9 mouse cellular contexts compared by ENCODE assay signal in genomic region chr4:40839251-40839650, GRCm38 (mm10). TPM values are rescaled to one million over a fixed set of nuclear protein-coding genes. Genes with fewer than 3 reads are reported as not detected.
DNase-seq lines count a peak whose midpoint lies in the region; ATAC-seq and TF ChIP-seq lines count a peak whose summit lies in the region.
"Had no signal": no experiment of that assay in that cellular context is flagged by ENCODE, and none has a peak within 500 bp of the region (broad histone marks: within the 10 kb centered on the region; RNA-seq: fewer than 3 reads in every experiment).

No protein-coding gene starts in this region.

- H3K36me3 ChIP-seq in hindbrain, postnatal 0 days (ENCODE audit: insufficient read depth, low read length) = no peaks in the 10 kb centered on the region
- H3K36me3 ChIP-seq in neural tube, embryonic 15.5 days = no peaks in the 10 kb centered on the region

- no peak overlapping the region for H3K4me2 ChIP-seq in hindbrain, postnatal 0 days (ENCODE audit: low read depth, low read length)
- no peak overlapping the region for H3K4me2 ChIP-seq in neural tube, embryonic 15.5 days

- TF ChIP-seq CTCF in layer of hippocampus, adult 2 months (conservative IDR thresholded peaks at IDR 0.05) = no peak
- no peak for TF ChIP-seq CTCF in hindbrain, postnatal 0 days (IDR thresholded peaks at IDR 0.05; ENCODE audit: low read depth)

- ATAC-seq in inflammation-experienced regulatory T-cells, adult 6 months = peak; percentile 64
- ATAC-seq in hindbrain, postnatal 0 days = no peak
- no peak for ATAC-seq in neural tube, embryonic 15.5 days (ENCODE audit: low FRiP score)

- 92% methylated on average over 12 of the region's 12 CpGs for WGBS in hindbrain, postnatal 0 days
- WGBS in neural tube, embryonic 15.5 days = 88% methylated on average over 12 of the region's 12 CpGs

- no peak for DNase-seq in layer of hippocampus, adult 2 months (ENCODE audit: low spot score in 2 of 2)
- no peak for DNase-seq in layer of hippocampus, postnatal 25 days (ENCODE audit: extremely low spot score in 1 of 2, low spot score in 1 of 2)
- DNase-seq in ES-CJ7 (ENCODE audit: low read depth, low spot score) = peak; percentile 74
- peak; percentile 53 to 72 for DNase-seq in thymus, adult 18-20 months
- DNase-seq in hindbrain, postnatal 0 days (ENCODE audit: low spot score) = no peak
- DNase-seq in adrenal gland, postnatal 4 days (ENCODE audit: low spot score in 2 of 2) = no peak
- DNase-seq: cerebellum, postnatal 36 days had no signal

- H3K27ac ChIP-seq in layer of hippocampus, adult 2 months = 0 out of 2 replicates have a peak overlapping the region, but pooled peaks have one; percentile 10
- H3K27ac ChIP-seq in hindbrain, postnatal 0 days = no peak overlapping the region
- H3K27ac ChIP-seq in neural tube, embryonic 15.5 days (replicated peaks) = no peak overlapping the region

- H3K4me1 ChIP-seq in hindbrain, postnatal 0 days (ENCODE audit: insufficient read depth, low read length) = peaks cover 4% of the 10 kb centered on the region
- peaks cover 20% of the 10 kb centered on the region for H3K4me1 ChIP-seq in neural tube, embryonic 15.5 days

- H3K4me3 ChIP-seq in layer of hippocampus, adult 2 months = no peak overlapping the region
- H3K4me3 ChIP-seq in hindbrain, postnatal 0 days (ENCODE audit: low read length) = no peak overlapping the region
- H3K4me3 ChIP-seq in neural tube, embryonic 15.5 days (replicated peaks) = no peak overlapping the region

- H3K27me3 ChIP-seq in hindbrain, postnatal 0 days (ENCODE audit: insufficient read depth, low read length) = no peaks in the 10 kb centered on the region
- H3K27me3 ChIP-seq in neural tube, embryonic 15.5 days (replicated peaks) = no peaks in the 10 kb centered on the region

- no peaks in the 10 kb centered on the region for H3K9me3 ChIP-seq in hindbrain, postnatal 0 days (ENCODE audit: low read length)
- H3K9me3 ChIP-seq in neural tube, embryonic 15.5 days (replicated peaks) = no peaks in the 10 kb centered on the region

- H3K9ac ChIP-seq in hindbrain, postnatal 0 days (replicated peaks; ENCODE audit: low read length) = no peak overlapping the region
- H3K9ac ChIP-seq in neural tube, embryonic 15.5 days (replicated peaks) = no peak overlapping the region

RNA-seq across cellular contexts. Expression of gene B4galt1, which starts 14.6 kb away (rescaled TPM):
- 10 to 100 TPM in 1 of 2 experiments, 1 to 10 TPM in 1; 8.5 to 10.8 TPM for total RNA-seq in layer of hippocampus, adult 2 months (2021)
- total RNA-seq in layer of hippocampus, postnatal 25 days (2021) = 1 to 10 TPM; 6.7 to 8.3 TPM
- polyA plus RNA-seq in inflammation-experienced regulatory T-cells, adult 6 months (2017; shearing (Covaris generic)) = 10 to 100 TPM; 47.2 to 79.0 (median 56.0) TPM
- total RNA-seq in hindbrain, postnatal 0 days (2014; rRNA removed) = 14.5 and 14.8 TPM in 2 replicates
- polyA plus RNA-seq in hindbrain, postnatal 0 days (2015; fragmentation: Nextera tagmentation; extraction: Ambion mirVana) = 7.1 and 7.6 TPM in 2 replicates
- 10 to 100 TPM; 90.1 to 98.1 TPM for total RNA-seq in adrenal gland, postnatal 4 days (2021)
- 8.8 and 16.6 TPM in 2 replicates for polyA plus RNA-seq in neural tube, embryonic 15.5 days (2015; fragmentation: Nextera tagmentation; extraction: Ambion mirVana)

Comparison
In these comparisons a context has a peak if more than half of its experiments do, and no peak if none do; other contexts are left out.
1. DNase-seq: peak in ES-CJ7 (single experiment) and thymus, adult 18-20 months (2 of 2); none in layer of hippocampus, adult 2 months (0 of 2), layer of hippocampus, postnatal 25 days (0 of 2), hindbrain, postnatal 0 days (single experiment) and adrenal gland, postnatal 4 days (0 of 2).